Mouse (Mus musculus) frontal cortex, postnatal 10 days (tissue): ENCODE results near the gene Alg14.

Source experiments
- DNase-seq, 2 experiments: peaks; one replicate each; pipeline ENCODE4 v3.0.0; 2022; ENCODE audit warnings: low spot score in 2 of 2, mixed read lengths in 1 of 2

The Alg14 gene

DNA sequence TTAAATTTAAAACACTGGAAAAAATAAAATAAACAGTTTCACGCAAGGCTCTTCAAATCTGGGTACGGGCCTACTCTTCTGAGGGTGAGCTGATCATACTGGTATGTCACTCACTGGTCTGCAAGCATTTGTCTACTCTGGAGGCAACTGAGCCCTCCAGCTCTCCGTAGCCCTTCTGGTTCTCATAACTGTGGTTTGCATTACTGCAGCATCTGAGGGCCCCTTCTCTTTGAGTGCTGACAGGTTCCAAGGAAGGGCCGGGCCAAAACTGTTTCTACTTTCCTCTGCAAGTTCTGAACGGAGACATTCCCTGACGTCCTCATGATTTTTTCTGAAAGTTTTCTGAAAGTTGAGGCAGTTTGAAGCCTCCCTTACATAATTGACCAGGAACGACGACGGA is 115.8 kb downstream of the Alg14 start:
- no peak for DNase-seq

DNA sequence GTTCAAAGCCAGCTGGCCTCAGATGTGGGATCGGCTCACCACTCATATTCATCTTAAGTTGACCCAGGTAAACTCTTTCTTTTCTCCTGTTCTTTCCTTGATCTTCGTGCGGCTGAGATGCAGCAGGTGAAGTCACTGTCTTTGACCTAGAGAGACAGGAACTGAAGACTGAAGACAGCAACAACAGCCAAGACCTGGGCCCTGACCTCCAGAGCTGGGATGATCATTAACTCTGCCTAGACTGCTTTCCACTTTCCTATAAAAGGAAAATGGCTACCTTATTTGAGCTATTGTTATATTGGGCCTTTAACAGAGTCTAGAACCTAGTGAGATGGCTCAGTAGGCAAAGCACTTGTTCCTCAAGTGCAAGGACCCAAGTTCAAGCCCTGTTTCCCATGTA is 116.8 kb downstream of the Alg14 start:
- no peak for DNase-seq

DNA sequence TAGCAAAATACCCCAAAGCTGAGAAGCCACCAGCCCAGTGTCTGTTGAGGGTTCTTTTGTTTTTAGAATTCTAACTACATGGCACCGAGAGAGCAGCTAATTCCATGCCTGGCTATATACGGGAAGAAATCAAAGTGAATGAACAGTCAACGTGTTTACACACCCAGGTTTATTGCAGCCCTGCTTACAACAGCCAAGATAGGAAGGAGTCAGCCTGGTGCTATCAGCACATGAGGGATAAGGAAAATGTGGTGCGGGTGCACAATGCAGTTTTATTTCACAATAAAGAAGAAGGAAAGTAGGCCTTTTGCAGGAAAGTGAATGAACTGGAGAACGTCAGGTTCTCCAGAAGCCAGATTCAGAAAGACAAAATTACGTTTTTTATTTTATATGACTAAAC is 119.9 kb downstream of the Alg14 start:
- no peak for DNase-seq
